Mouse (Mus musculus) regulatory T cell (primary cell): ENCODE results near the gene Ano5.

Experiments used
- in situ Hi-C: fragments of 300-600 bp; cut with MboI, MseI; formaldehyde crosslinking; loops from one replicate; pipeline ENCODE4 v1.15.1; 2025; ENCODE audit warnings: high pct_unique_total_duplicates

Gene Ano5

DNA sequence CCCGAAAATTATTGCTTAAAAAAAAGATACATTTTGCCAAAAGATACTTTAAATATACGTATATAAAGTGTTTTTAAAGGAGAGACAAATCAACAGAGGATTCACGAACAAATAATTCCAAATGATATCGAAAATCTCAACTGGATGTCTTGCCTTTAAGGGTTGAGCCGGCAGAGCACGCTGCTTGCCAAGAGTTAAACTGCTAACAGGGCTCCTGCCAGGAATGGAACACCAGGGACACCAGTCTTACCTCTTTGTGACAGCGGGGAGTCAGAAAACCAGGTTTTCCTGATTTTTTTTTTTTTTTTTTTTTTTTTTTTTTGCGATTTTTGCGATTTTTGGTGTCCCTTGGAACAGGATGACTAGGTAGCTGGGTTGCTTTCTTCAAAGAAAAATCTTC, 117.5 kb downstream of the Ano5 start:
- in situ Hi-C loops, result no loop called here

DNA sequence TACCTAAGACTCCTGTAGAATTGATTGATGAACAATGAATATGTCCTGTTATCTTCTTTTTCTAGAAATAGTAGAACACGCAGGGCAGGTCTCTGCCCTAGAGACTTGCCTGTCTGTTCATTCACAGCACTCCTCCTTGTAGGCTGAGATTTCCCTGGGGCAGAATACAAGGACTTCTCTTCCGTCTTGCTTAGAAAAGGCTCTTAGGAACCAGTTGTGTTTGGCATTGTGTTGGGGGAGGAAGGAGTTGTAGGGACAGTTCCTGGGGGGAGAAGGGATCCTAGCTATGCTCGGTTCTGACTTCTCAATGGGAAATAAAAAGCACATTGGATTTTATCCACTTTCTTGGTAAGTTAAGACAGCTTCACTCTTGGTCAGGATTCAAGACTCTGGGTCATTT, 118.4 kb downstream of the Ano5 start:
- in situ Hi-C loops, result no loop called here

DNA sequence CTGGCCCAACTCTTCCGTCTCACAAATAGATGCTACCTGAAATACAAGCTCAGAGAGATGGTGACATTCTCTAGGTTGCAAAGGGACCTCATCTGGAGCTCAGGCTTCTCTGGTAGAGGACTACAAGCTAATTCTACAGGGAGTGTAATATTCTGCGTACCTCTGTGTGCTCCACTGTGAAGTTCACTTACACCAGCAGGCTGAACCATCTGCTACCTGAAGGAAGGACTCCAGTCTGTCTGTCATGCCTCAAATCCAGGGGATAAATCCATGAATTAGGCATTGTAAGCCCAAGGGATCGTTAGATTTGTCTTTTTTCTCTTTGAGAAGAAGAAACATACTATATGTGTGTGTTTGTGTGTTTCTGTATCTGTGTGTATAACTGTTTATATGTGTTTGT, 120.3 kb downstream of the Ano5 start:
- in situ Hi-C loops, result no loop called here

DNA sequence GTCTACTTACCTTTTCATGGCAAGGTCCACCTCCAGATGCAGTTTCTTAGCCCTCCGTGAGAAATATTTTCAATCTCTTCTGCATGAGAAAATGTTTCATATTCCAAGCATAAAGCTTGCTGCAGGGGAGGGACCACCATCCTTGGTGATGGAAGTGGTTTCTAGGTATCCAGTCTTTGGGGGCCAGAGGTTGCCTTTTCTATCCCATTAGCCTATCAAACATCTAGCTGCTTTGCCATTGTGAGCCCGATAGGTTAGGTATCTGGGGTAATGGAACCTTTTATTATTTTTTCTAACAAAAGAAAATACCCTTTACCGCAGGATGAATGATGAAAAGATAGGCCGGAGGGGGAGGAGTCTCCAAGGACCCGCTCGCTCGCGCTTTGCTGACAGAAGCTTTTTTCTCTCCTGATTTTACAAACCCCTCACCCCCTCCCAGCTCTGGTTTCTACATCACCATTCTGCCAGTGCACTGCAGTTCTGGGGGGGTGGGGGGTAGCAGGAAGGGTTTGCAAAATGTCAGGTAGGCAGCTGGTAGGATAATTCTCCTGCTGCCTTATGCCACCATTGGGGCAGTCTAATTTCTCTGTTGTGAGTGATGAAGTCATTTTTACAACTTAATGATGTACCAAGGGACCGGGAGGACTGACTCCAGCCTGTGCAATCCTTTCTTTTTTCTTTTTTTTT, 121.9 kb downstream of the Ano5 start:
- in situ Hi-C loops, result no loop called here

DNA sequence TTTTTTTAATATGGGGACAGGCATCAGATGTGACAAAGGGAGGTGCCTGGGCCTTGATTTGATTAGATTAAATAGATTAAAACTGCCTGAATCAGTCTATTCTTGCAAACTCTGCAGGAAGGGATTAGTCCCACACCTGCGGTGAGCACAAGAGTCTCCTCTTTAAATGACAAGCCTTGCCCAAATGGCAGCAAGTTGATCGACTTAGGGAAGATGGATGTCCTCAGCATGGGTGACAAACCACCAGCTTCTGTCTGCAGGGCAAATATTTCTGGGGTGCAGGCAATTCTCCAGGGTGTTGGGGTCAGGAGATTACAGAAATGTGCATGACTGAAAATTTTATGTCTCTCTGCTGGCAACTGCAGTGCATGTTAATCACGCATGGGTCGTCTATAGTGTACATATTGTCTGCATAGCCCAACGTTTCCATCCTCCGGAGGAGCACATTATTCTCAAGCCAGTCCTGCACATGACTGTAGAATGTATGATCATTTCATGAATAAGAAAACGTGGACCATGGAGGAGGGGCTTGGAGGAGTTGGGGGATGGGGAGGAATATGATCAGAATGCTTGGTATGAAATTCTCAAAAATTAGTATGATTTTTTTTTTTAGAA, 122.5 kb downstream of the Ano5 start:
- in situ Hi-C loops, result no loop called here
